Mouse (Mus musculus) limb, embryonic 13.5 days (tissue): Measurements from ENCODE around the gene Kars. TPM values are rescaled to one million over a fixed set of nuclear protein-coding genes. Genes with fewer than 3 reads are reported as not detected.

Experiments used
- polyA plus RNA-seq: library from polyadenylated mRNA; unstranded; fragments of >200 nt; fragmentation: Nextera tagmentation; extraction: Ambion mirVana; gene quantifications from 2 replicates; pipeline ENCODE4 v1.2.1, GENCODE M21; 2015

Gene Kars
- polyA plus RNA-seq, 1 experiment from 2014 or later, result 222 TPM

Other genes starting within 250 kb of the Kars start
- 260 and 262 TPM in 2 replicates for gene Cfdp1, start 157.0 kb downstream of the Kars start, polyA plus RNA-seq
- 7.5 and 8.6 TPM in 2 replicates for gene Tmem170, start 134.6 kb downstream of the Kars start, polyA plus RNA-seq
- gene Chst5, start 100.9 kb downstream of the Kars start, polyA plus RNA-seq, result 7.2 and 7.9 TPM in 2 replicates
- gene Tmem231, start 77.4 kb downstream of the Kars start, polyA plus RNA-seq, result 22.4 and 24.6 TPM in 2 replicates
- gene Gabarapl2, start 70.6 kb downstream of the Kars start, polyA plus RNA-seq, result 163 and 169 TPM in 2 replicates
- gene Adat1, start 19.0 kb downstream of the Kars start, polyA plus RNA-seq, result 11.9 and 12.1 TPM in 2 replicates
- 28.5 and 29.1 TPM in 2 replicates for gene Terf2ip, start 75 bp upstream of the Kars start, polyA plus RNA-seq
- 0.29 and 0.45 TPM in 2 replicates for gene Gm6793, start 3.7 kb upstream of the Kars start, polyA plus RNA-seq